Comparison of ENCODE assay signal across 7 mouse cellular contexts in the genomic region with DNA sequence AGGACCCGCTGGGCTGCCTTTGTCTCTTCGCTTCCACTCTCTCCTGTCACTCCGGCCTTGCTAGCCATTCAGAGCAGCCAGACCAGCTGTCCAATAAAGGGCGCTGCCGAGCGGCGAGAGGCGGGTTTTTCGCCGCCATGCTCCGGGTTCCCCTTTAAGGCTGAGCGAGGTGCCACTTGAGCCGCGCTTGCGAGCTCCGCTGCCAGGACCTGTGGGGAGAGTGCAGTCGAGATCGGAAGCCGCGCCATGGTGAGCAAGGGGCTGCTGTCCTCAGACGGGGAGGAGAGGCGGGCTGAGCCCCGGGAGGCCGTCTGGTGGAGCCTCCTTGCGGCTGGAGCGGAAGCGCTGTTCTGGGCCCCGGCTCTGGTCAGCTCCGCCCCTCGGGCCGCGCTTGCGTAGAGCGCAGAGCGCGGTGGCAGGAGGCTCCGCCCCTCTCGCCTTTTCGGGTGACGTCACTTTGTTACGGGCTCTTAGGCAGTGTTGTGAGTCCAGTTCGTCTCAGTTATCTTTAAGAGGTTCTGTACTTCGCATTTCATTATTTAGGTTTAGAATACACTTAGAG. TPM values are rescaled to one million over a fixed set of nuclear protein-coding genes. Genes with fewer than 3 reads are reported as not detected.
A peak's percentile ranks its signal among the peaks of the same experiment; 100 is the strongest.
DNase-seq lines count a peak whose midpoint lies in the region; ATAC-seq and TF ChIP-seq lines count a peak whose summit lies in the region.

Gene Zfp619 (plus strand): TSS at position 151 of the 562 bp plus-strand sequence.

- DNase-seq in adrenal gland, postnatal 10 days, result peak; percentile 95
- peak; percentile 95 for DNase-seq in embryonic facial prominence, embryonic 10.5 days (ENCODE audit: low spot score)
- DNase-seq in gonadal fat pad, adult 2 months (ENCODE audit: low read depth), result peak; percentile 54
- DNase-seq in left cerebral cortex, postnatal 4 days, result peak; percentile 94

- 0 out of 2 replicates have a peak, but pooled peaks cover 3% of the 10 kb centered on the region for H3K9me3 ChIP-seq in embryonic facial prominence, embryonic 10.5 days
- 0 out of 2 replicates have a peak, but pooled peaks cover 3% of the 10 kb centered on the region for H3K9me3 ChIP-seq in intestine, postnatal 0 days (ENCODE audit: control insufficient read depth)
- H3K9me3 ChIP-seq in midbrain, embryonic 12.5 days, result 0 out of 2 replicates have a peak, but pooled peaks cover 3% of the 10 kb centered on the region

- intact Hi-C loops in left cerebral cortex, postnatal 4 days (cut with DNase I), result no loop called here

- 0 out of 2 replicates have a peak, but pooled peaks cover 3% of the 10 kb centered on the region for H3K36me3 ChIP-seq in embryonic facial prominence, embryonic 10.5 days (replicated peaks)
- no peaks in the 10 kb centered on the region for H3K36me3 ChIP-seq in intestine, postnatal 0 days (ENCODE audit: control insufficient read depth, insufficient read depth)
- H3K36me3 ChIP-seq in midbrain, embryonic 12.5 days, result no peaks in the 10 kb centered on the region
- H3K36me3 ChIP-seq in small intestine, adult 2 months (ENCODE audit: control insufficient read depth, insufficient read depth, low read length), result no peaks in the 10 kb centered on the region

- peak within 1 kb of the TSS; percentile 69 for H3K9ac ChIP-seq in intestine, postnatal 0 days (ENCODE audit: low read depth, low read length)
- H3K9ac ChIP-seq in midbrain, embryonic 12.5 days (replicated peaks), result peak within 1 kb of the TSS; percentile 80

- peak within 1 kb of the TSS; percentile 72 for H3K4me3 ChIP-seq in embryonic facial prominence, embryonic 10.5 days
- peak within 1 kb of the TSS; percentile 52 for H3K4me3 ChIP-seq in intestine, postnatal 0 days (ENCODE audit: low read depth, low read length)
- peak within 1 kb of the TSS; percentile 62 for H3K4me3 ChIP-seq in midbrain, embryonic 12.5 days
- peak within 1 kb of the TSS; percentile 66 for H3K4me3 ChIP-seq in small intestine, adult 2 months (ENCODE audit: low read depth, low read length)

- peak within 1 kb of the TSS; percentile 97 for H3K27ac ChIP-seq in embryonic facial prominence, embryonic 10.5 days (replicated peaks)
- peak within 1 kb of the TSS; percentile 98 for H3K27ac ChIP-seq in intestine, postnatal 0 days (ENCODE audit: low read depth, low read length)
- peak within 1 kb of the TSS; percentile 99 for H3K27ac ChIP-seq in midbrain, embryonic 12.5 days (replicated peaks)
- H3K27ac ChIP-seq in small intestine, adult 2 months (ENCODE audit: insufficient read depth, low read depth, low read length), result peak within 1 kb of the TSS; percentile 90

- whole genome bisulfite sequencing in embryonic facial prominence, embryonic 10.5 days, result under 1% methylated on average over 43 of the region's 43 CpGs
- WGBS in intestine, postnatal 0 days, result 0% methylated on average over 43 of the region's 43 CpGs
- under 1% methylated on average over 43 of the region's 43 CpGs for WGBS in midbrain, embryonic 12.5 days
- under 1% methylated on average over 43 of the region's 43 CpGs for WGBS in small intestine, adult 2 months

- peak within 1 kb of the TSS; percentile 75 for H3K4me2 ChIP-seq in intestine, postnatal 0 days (replicated peaks; ENCODE audit: low read depth)
- H3K4me2 ChIP-seq in midbrain, embryonic 12.5 days (replicated peaks), result peak within 1 kb of the TSS; percentile 50

- H3K4me1 ChIP-seq in embryonic facial prominence, embryonic 10.5 days, result no peaks in the 10 kb centered on the region
- no peaks in the 10 kb centered on the region for H3K4me1 ChIP-seq in intestine, postnatal 0 days (replicated peaks; ENCODE audit: control insufficient read depth, insufficient read depth, low read length)
- no peaks in the 10 kb centered on the region for H3K4me1 ChIP-seq in midbrain, embryonic 12.5 days
- H3K4me1 ChIP-seq in small intestine, adult 2 months (ENCODE audit: control insufficient read depth, insufficient read depth, insufficient read length, low read length), result peaks cover 2% of the 10 kb centered on the region; the same call in 1 of the 2 replicates

- peak; percentile 99 for ATAC-seq in intestine, postnatal 0 days
- ATAC-seq in midbrain, embryonic 12.5 days (ENCODE audit: low FRiP score, low read depth), result peak; percentile 98

- peak; percentile 87 for TF ChIP-seq CTCF in intestine, postnatal 0 days (IDR thresholded peaks at IDR 0.05; ENCODE audit: low read depth)
- peak; percentile 86 for TF ChIP-seq CTCF in small intestine, adult 2 months (IDR thresholded peaks at IDR 0.05; ENCODE audit: extremely low read depth, insufficient read length, insufficient replicate concordance, low read depth, low read length)

- TF ChIP-seq POLR2A in small intestine, adult 2 months (IDR thresholded peaks at IDR 0.05; ENCODE audit: low read depth, low read length), result peak; percentile 82

- no peaks in the 10 kb centered on the region for H3K27me3 ChIP-seq in embryonic facial prominence, embryonic 10.5 days (replicated peaks; ENCODE audit: low read depth, poor library complexity, severe bottlenecking)
- H3K27me3 ChIP-seq in intestine, postnatal 0 days (replicated peaks; ENCODE audit: control insufficient read depth, insufficient read depth, low read length), result no peaks in the 10 kb centered on the region
- no peaks in the 10 kb centered on the region for H3K27me3 ChIP-seq in midbrain, embryonic 12.5 days
- no peaks in the 10 kb centered on the region for H3K27me3 ChIP-seq in small intestine, adult 2 months (ENCODE audit: control insufficient read depth, insufficient read depth, low read length)

RNA-seq across cellular contexts. Expression of gene Zfp619, which starts in this region (rescaled TPM):
- 1 to 10 TPM; 2.0 to 2.7 TPM for total RNA-seq in adrenal gland, postnatal 10 days (2021)
- 2.5 and 2.8 TPM in 2 replicates for polyA plus RNA-seq in embryonic facial prominence, embryonic 10.5 days (2016; fragmentation: Nextera tagmentation; extraction: Ambion mirVana)
- polyA plus RNA-seq in gonadal fat pad, adult 2 months (2012; rRNA removed), result 0.55 and 0.57 TPM in 2 replicates
- polyA plus RNA-seq in intestine, postnatal 0 days (2015; fragmentation: Nextera tagmentation; extraction: Ambion mirVana), result 0.43 and 0.48 TPM in 2 replicates
- total RNA-seq in left cerebral cortex, postnatal 4 days (2021), result 1 to 10 TPM; 5.6 to 6.1 TPM
- polyA plus RNA-seq in midbrain, embryonic 12.5 days (2016; fragmentation: Nextera tagmentation; extraction: Ambion mirVana), result 4.8 and 4.9 TPM in 2 replicates
- polyA plus RNA-seq in small intestine, adult 2 months (2012; rRNA removed), result 0.03 and 0.04 TPM in 2 replicates

Comparison
In these comparisons a context has a peak if more than half of its experiments do, and no peak if none do; other contexts are left out.
1. Peak in every context shown above with its lines: DNase-seq, ATAC-seq, H3K4me3 ChIP-seq and H3K27ac ChIP-seq.
2. Peak in DNase-seq in gonadal fat pad, adult 2 months; RNA of the gene not detected or under 1 TPM.
3. Peak in ATAC-seq, H3K4me3 ChIP-seq, H3K27ac ChIP-seq, H3K9ac ChIP-seq and H3K4me2 ChIP-seq in intestine, postnatal 0 days; RNA of the gene not detected or under 1 TPM.